Mouse (Mus musculus) MEL (cell line): Measurements from ENCODE around the gene Ptpn14. TPM values are rescaled to one million over a fixed set of nuclear protein-coding genes. Genes with fewer than 3 reads are reported as not detected.

ENCODE experiments used
- DNase-seq: peaks from one replicate; pipeline ENCODE4 v3.0.0; 2011; ENCODE audit warnings: low read depth, low spot score
- H3K27ac ChIP-seq: 2 replicates; pipeline ENCODE4 v1.5.1; 2012; ENCODE audit warnings: low read depth, mild to moderate bottlenecking, control low read depth, low read length, moderate library complexity; ENCODE audit not compliant: control insufficient read depth
- H3K27me3 ChIP-seq, 2 experiments: fragments of 150-350 bp in 1 of 2; sonication (generic) in 1 of 2; 2 replicates each; pipeline ENCODE4 v1.6.1; 2012; ENCODE audit warnings: low read length in 2 of 2, mild to moderate bottlenecking in 2 of 2, improper control_type of control experiment in 1 of 2, moderate library complexity in 1 of 2; ENCODE audit not compliant: insufficient read depth in 2 of 2, control insufficient read depth in 1 of 2
- H3K36me3 ChIP-seq, 2 experiments: 2 replicates each; pipeline ENCODE4 v1.6.1; 2012 to 2014; ENCODE audit warnings: low read length in 2 of 2, improper control_type of control experiment in 1 of 2, inconsistent platforms in 1 of 2, mild to moderate bottlenecking in 1 of 2; ENCODE audit not compliant: insufficient read depth in 2 of 2, control insufficient read depth in 1 of 2
- H3K4me1 ChIP-seq, 2 experiments: fragments of 150-350 bp in 1 of 2; sonication (generic) in 1 of 2; 2 replicates each; pipeline ENCODE4 v1.6.1; 2012; ENCODE audit warnings: low read length in 2 of 2, improper control_type of control experiment in 1 of 2, mild to moderate bottlenecking in 1 of 2; ENCODE audit not compliant: insufficient read depth in 2 of 2, control insufficient read depth in 1 of 2
- H3K4me3 ChIP-seq, 2 experiments: fragments of 150-350 bp in 1 of 2; sonication (generic) in 1 of 2; 2 replicates each; pipeline ENCODE4 v1.5.1; 2012; ENCODE audit warnings: low read depth in 2 of 2, low read length in 2 of 2, mild to moderate bottlenecking in 2 of 2, moderate library complexity in 2 of 2, control low read depth in 1 of 2, improper control_type of control experiment in 1 of 2; ENCODE audit not compliant: control insufficient read depth in 1 of 2, insufficient read depth in 1 of 2
- H3K79me2 ChIP-seq: 2 replicates; pipeline ENCODE4 v1.6.1; 2012; ENCODE audit warnings: mild to moderate bottlenecking, low read length, moderate library complexity; ENCODE audit not compliant: control insufficient read depth, poor library complexity, insufficient read depth
- H3K9ac ChIP-seq: 2 replicates; pipeline ENCODE4 v1.6.1; 2012; ENCODE audit warnings: low read depth, mild to moderate bottlenecking, control low read depth, low read length, moderate library complexity; ENCODE audit not compliant: control insufficient read depth, poor library complexity, severe bottlenecking
- H3K9me3 ChIP-seq: fragments of 150-350 bp; sonication (generic); replicated peaks from 2 replicates; pipeline ENCODE4 v1.6.1; 2012; ENCODE audit warnings: mild to moderate bottlenecking, low read length, improper control_type of control experiment, moderate library complexity; ENCODE audit not compliant: insufficient read depth
- BHLHE40 ChIP-seq: IDR thresholded peaks from 2 replicates; pipeline ENCODE4 v1.6.1; 2012; ENCODE audit warnings: low read depth, mild to moderate bottlenecking, inconsistent platforms, low read length, improper control_type of control experiment, borderline replicate concordance
- CHD2 ChIP-seq: IDR thresholded peaks from 2 replicates; pipeline ENCODE4 v1.6.1; 2011; ENCODE audit warnings: low read length, improper control_type of control experiment
- E2F4 ChIP-seq: IDR thresholded peaks from 2 replicates; pipeline ENCODE4 v1.6.1; 2011; ENCODE audit warnings: low read depth, low read length, improper control_type of control experiment, borderline replicate concordance
- ELF1 ChIP-seq: IDR thresholded peaks from 2 replicates; pipeline ENCODE4 v1.6.1; 2014; ENCODE audit warnings: low read depth, mild to moderate bottlenecking, inconsistent platforms, low read length, improper control_type of control experiment, moderate library complexity
- EP300 ChIP-seq, 2 experiments: IDR thresholded peaks; 2 replicates each; pipeline ENCODE4 v1.6.1; 2011; ENCODE audit warnings: improper control_type of control experiment in 2 of 2, low read length in 2 of 2, low read depth in 1 of 2, mild to moderate bottlenecking in 1 of 2
- GATA1 ChIP-seq: IDR thresholded peaks from 2 replicates; pipeline ENCODE4 v1.6.1; 2011; ENCODE audit warnings: low read depth, low read length, improper control_type of control experiment
- KAT2A ChIP-seq: conservative IDR thresholded peaks from 2 replicates; pipeline ENCODE4 v1.6.1; 2012; ENCODE audit warnings: low read depth, low read length, improper control_type of control experiment, inconsistent platforms
- MAFK ChIP-seq: IDR thresholded peaks from 2 replicates; pipeline ENCODE4 v1.6.1; 2011; ENCODE audit warnings: low read depth, mild to moderate bottlenecking, low read length, improper control_type of control experiment, borderline replicate concordance
- MEF2A ChIP-seq: IDR thresholded peaks from 2 replicates; pipeline ENCODE4 v1.6.1; 2014; ENCODE audit warnings: low read depth, mild to moderate bottlenecking, inconsistent platforms, low read length, improper control_type of control experiment; ENCODE audit not compliant: poor library complexity, insufficient replicate concordance, severe bottlenecking; ENCODE audit errors: extremely low read depth
- MXI1 ChIP-seq: IDR thresholded peaks from 2 replicates; pipeline ENCODE4 v1.6.1; 2011; ENCODE audit warnings: mild to moderate bottlenecking, low read depth, low read length, improper control_type of control experiment
- RCOR1 ChIP-seq: IDR thresholded peaks from 2 replicates; pipeline ENCODE4 v1.6.1; 2012; ENCODE audit warnings: low read depth, mild to moderate bottlenecking, inconsistent platforms, low read length, improper control_type of control experiment
- SIN3A ChIP-seq: IDR thresholded peaks from 2 replicates; pipeline ENCODE4 v1.6.1; 2012; ENCODE audit warnings: low read length, improper control_type of control experiment, inconsistent platforms
- SMC3 ChIP-seq: IDR thresholded peaks from 2 replicates; pipeline ENCODE4 v1.6.1; 2011; ENCODE audit warnings: low read depth, low read length, improper control_type of control experiment
- TCF12 ChIP-seq: IDR thresholded peaks from 2 replicates; pipeline ENCODE4 v1.6.1; 2014; ENCODE audit warnings: low read depth, mild to moderate bottlenecking, inconsistent platforms, low read length, improper control_type of control experiment, moderate library complexity
- UBTF ChIP-seq: IDR thresholded peaks from 2 replicates; pipeline ENCODE4 v1.6.1; 2012; ENCODE audit warnings: low read depth, mild to moderate bottlenecking, inconsistent platforms, low read length, improper control_type of control experiment, moderate library complexity, borderline replicate concordance; ENCODE audit not compliant: insufficient read depth
- USF1 ChIP-seq: IDR thresholded peaks from 2 replicates; pipeline ENCODE4 v1.6.1; 2014; ENCODE audit warnings: low read depth, mild to moderate bottlenecking, inconsistent platforms, low read length, improper control_type of control experiment, moderate library complexity
- USF2 ChIP-seq, 2 experiments: IDR thresholded peaks; 2 replicates each; pipeline ENCODE4 v1.6.1; 2011 to 2012; ENCODE audit warnings: improper control_type of control experiment in 2 of 2, low read length in 2 of 2, borderline replicate concordance in 1 of 2, inconsistent platforms in 1 of 2, low read depth in 1 of 2, mild to moderate bottlenecking in 1 of 2; ENCODE audit not compliant: insufficient read depth in 1 of 2
- ZKSCAN1 ChIP-seq: IDR thresholded peaks from 2 replicates; pipeline ENCODE4 v1.6.1; 2012; ENCODE audit warnings: low read depth, mild to moderate bottlenecking, inconsistent platforms, low read length, improper control_type of control experiment, moderate library complexity
- ZMIZ1 ChIP-seq: IDR thresholded peaks from 2 replicates; pipeline ENCODE4 v1.6.1; 2012; ENCODE audit warnings: low read depth, mild to moderate bottlenecking, inconsistent platforms, low read length, improper control_type of control experiment, moderate library complexity
- ZNF384 ChIP-seq: IDR thresholded peaks from 2 replicates; pipeline ENCODE4 v1.6.1; 2012; ENCODE audit warnings: low read depth, mild to moderate bottlenecking, inconsistent platforms, low read length, improper control_type of control experiment
- polyA plus RNA-seq, 2 experiments: library from polyadenylated mRNA; stranded (reverse) in 1 of 2; unstranded in 1 of 2; fragments of >175 nt in 1 of 2; fragments of >200 nt in 1 of 2; gene quantifications; 2 replicates each; pipeline versions ENCODE4 v1.2.1 to v1.2.4; 2012; ENCODE audit warnings: low replicate concordance in 2 of 2, low read depth in 1 of 2; ENCODE audit not compliant: insufficient read length in 2 of 2, insufficient read depth in 1 of 2, missing spikeins in 1 of 2
- total RNA-seq: library from RNA; depleted of rRNA; stranded (reverse); fragments of 300-350 nt; gene quantifications from 2 replicates; pipeline ENCODE4 v1.2.3, GENCODE M21; 2012

The Ptpn14 gene
- total and polyA plus RNA-seq, 3 experiments, result 0.62 to 1.0 TPM; not detected in 1

GRCm38 (mm10) chr1:189729141-189729815 is 1.2 kb downstream of the Ptpn14 start:
- no peaks in the 10 kb centered on the region for H3K79me2 ChIP-seq
- no peaks in the 10 kb centered on the region for H3K36me3 ChIP-seq
- H3K4me3 ChIP-seq, result no peak overlapping the region
- no peaks in the 10 kb centered on the region for H3K27me3 ChIP-seq
- no peak overlapping the region for H3K27ac ChIP-seq
- no peak for DNase-seq
- H3K9me3 ChIP-seq, result no peaks in the 10 kb centered on the region
- no peak for TF ChIP-seq ELF1
- no peak for TF ChIP-seq USF2 (IDR thresholded peaks at IDR 0.05; ENCODE audit: borderline replicate concordance in 1 of 2, insufficient read depth in 1 of 2, low read depth in 1 of 2, low read length in 2 of 2)
- no peak for TF ChIP-seq GATA1
- TF ChIP-seq ZMIZ1, result no peak
- TF ChIP-seq, all 39 proteins: peak for 0
- no peak overlapping the region for H3K9ac ChIP-seq
- no peaks in the 10 kb centered on the region for H3K4me1 ChIP-seq

- no peak for DNase-seq
- H3K4me3 ChIP-seq, result no peak overlapping the region
- no peaks in the 10 kb centered on the region for H3K9me3 ChIP-seq
- no peak overlapping the region for H3K27ac ChIP-seq
- no peaks in the 10 kb centered on the region for H3K4me1 ChIP-seq
- no peaks in the 10 kb centered on the region for H3K79me2 ChIP-seq
- H3K27me3 ChIP-seq, result no peaks in the 10 kb centered on the region; a peak in 1 of 4 replicates
- H3K36me3 ChIP-seq, result no peaks in the 10 kb centered on the region
- H3K9ac ChIP-seq, result no peak overlapping the region
- TF ChIP-seq MEF2A, result no peak
- TF ChIP-seq MAFK, result no peak
- TF ChIP-seq CHD2, result no peak
- no peak for TF ChIP-seq UBTF
- no peak for TF ChIP-seq BHLHE40
- no peak for TF ChIP-seq E2F4
- TF ChIP-seq KAT2A, result no peak
- no peak for TF ChIP-seq TCF12
- TF ChIP-seq, all 39 proteins: peak for 0
These were observed 3.6 kb downstream of the Ptpn14 start for GRCm38 (mm10) chr1:189731697-189732096.

- TF ChIP-seq MEF2A (no peak), ZNF384 (no peak), ZKSCAN1 (no peak), MXI1 (no peak), USF2 (IDR thresholded peaks at IDR 0.05; ENCODE audit: borderline replicate concordance in 1 of 2, insufficient read depth in 1 of 2, low read depth in 1 of 2, low read length in 2 of 2) (no peak), SIN3A (no peak), USF1 (no peak), E2F4 (no peak), EP300 (IDR thresholded peaks at IDR 0.05; ENCODE audit: low read depth in 1 of 2, low read length in 2 of 2) (no peak), RCOR1 (no peak), TCF12 (no peak), CHD2 (no peak), SMC3 (no peak)
- Histone ChIP-seq H3K9ac (no peak overlapping the region), H3K27me3 (no peaks in the 10 kb centered on the region; a peak in 1 of 4 replicates), H3K79me2 (no peaks in the 10 kb centered on the region), H3K27ac (no peak overlapping the region), H3K36me3 (no peaks in the 10 kb centered on the region), H3K4me3 (no peak overlapping the region), H3K4me1 (no peaks in the 10 kb centered on the region), H3K9me3 (no peaks in the 10 kb centered on the region)
- DNase-seq, result no peak
These were observed 4.1 kb downstream of the Ptpn14 start for GRCm38 (mm10) chr1:189732156-189732555.
